Mouse (Mus musculus): ENCODE data around the gene Smad3.
A peak's percentile ranks its signal among the peaks of the same experiment; 100 is the strongest.

- no peak for TF ChIP-seq MAX (IDR thresholded peaks at IDR 0.05; ENCODE audit: low read depth)
- peak in 2 of 3 experiments; percentile 55 to 59 for TF ChIP-seq MYOD1 (IDR thresholded peaks at IDR 0.05; ENCODE audit: control insufficient read depth in 1 of 3, insufficient read length in 2 of 3, low read depth in 2 of 3)
- no peak for TF ChIP-seq USF1 (IDR thresholded peaks at IDR 0.05; ENCODE audit: low read depth)
- TF ChIP-seq POLR2A (IDR thresholded peaks at IDR 0.05; ENCODE audit: insufficient read length, low read depth) = no peak
- TF ChIP-seq POLR2AphosphoS2 (IDR thresholded peaks at IDR 0.05; ENCODE audit: insufficient read length, low read depth) = no peak
- no peak for TF ChIP-seq E2F4 (IDR thresholded peaks at IDR 0.05; ENCODE audit: insufficient read depth)
- TF ChIP-seq CEBPB (IDR thresholded peaks at IDR 0.05; ENCODE audit: insufficient read depth, poor library complexity, severe bottlenecking) = no peak
- TF ChIP-seq TCF12 (IDR thresholded peaks at IDR 0.05; ENCODE audit: insufficient read depth, poor library complexity, severe bottlenecking) = no peak
- no peak for TF ChIP-seq REST (IDR thresholded peaks at IDR 0.05; ENCODE audit: insufficient read depth, insufficient read length)
- TF ChIP-seq TCF3 (IDR thresholded peaks at IDR 0.05; ENCODE audit: insufficient read length, low read depth) = no peak
- no peak for TF ChIP-seq SRF (IDR thresholded peaks at IDR 0.05; ENCODE audit: control insufficient read depth, insufficient read length, low read depth)
These were observed 1.9 kb downstream of the Smad3 start for GRCm38 (mm10) chr9:63755671-63756543.
